Mouse (Mus musculus): ENCODE data around the gene Ckap5. TPM values are rescaled to one million over a fixed set of nuclear protein-coding genes. Genes with fewer than 3 reads are reported as not detected.
"Not testable (repeated sequence)": the region's sequence is repeated elsewhere in the genome, so short reads cannot be mapped to it uniquely, and the experiment has no call there.

Ckap5 gene
- polyA plus RNA-seq, 1 experiment from 2014 or later: 127 TPM

- Histone ChIP-seq H3K27me3 (ENCODE audit: low read depth, poor library complexity, severe bottlenecking) (no peaks in the 10 kb centered on the region), H3K27ac (0 out of 2 replicates have a peak overlapping the region, but pooled peaks have one; percentile 2), H3K4me1 (peaks cover 10% of the 10 kb centered on the region), H3K9me3 (replicated peaks) (no peaks in the 10 kb centered on the region), H3K4me3 (peak overlapping the region; percentile 36), H3K36me3 (peaks cover 17% of the 10 kb centered on the region)
- DNase-seq (ENCODE audit: low spot score): peak; percentile 73
- 6% methylated on average over 17 of the region's 17 CpGs for WGBS
Observed at GRCm38 (mm10) chr2:91537588-91538205, 11.1 kb downstream of the Ckap5 start.

- DNase-seq (ENCODE audit: low spot score): no peak
- H3K4me3 ChIP-seq: no peak overlapping the region
- H3K27ac ChIP-seq: no peak overlapping the region
- H3K9me3 ChIP-seq (replicated peaks): no peaks in the 10 kb centered on the region
- no peaks in the 10 kb centered on the region for H3K27me3 ChIP-seq (ENCODE audit: low read depth, poor library complexity, severe bottlenecking)
- no peaks in the 10 kb centered on the region for H3K4me1 ChIP-seq
- 95% methylated on average over 2 of the region's 2 CpGs for WGBS
- H3K36me3 ChIP-seq: peaks cover 100% of the 10 kb centered on the region
Observed at GRCm38 (mm10) chr2:91568125-91568524, 41.6 kb downstream of the Ckap5 start.

DNA sequence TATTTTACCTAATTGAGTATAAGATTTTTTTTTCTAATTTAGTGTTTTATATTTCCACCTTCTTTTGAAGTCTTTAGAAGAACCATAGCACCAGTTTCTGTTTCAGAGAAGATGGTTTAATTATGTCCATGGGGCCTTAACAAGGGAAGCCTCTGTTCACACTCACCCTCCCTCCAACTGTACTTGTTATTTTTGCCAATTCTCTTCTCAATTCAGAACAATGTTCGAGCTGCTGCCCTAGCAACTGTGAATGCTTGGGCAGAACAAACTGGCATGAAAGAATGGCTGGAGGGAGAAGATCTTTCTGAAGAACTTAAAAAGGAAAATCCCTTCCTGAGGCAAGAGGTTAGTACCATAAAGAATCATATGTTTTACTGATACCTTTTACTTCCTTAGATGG lies 54.3 kb downstream of the Ckap5 start:
- no peak overlapping the region for H3K4me3 ChIP-seq
- peaks cover 99% of the 10 kb centered on the region for H3K36me3 ChIP-seq
- H3K27ac ChIP-seq: no peak overlapping the region
- no peaks in the 10 kb centered on the region for H3K27me3 ChIP-seq (ENCODE audit: low read depth, poor library complexity, severe bottlenecking)
- H3K9me3 ChIP-seq (replicated peaks): no peaks in the 10 kb centered on the region
- DNase-seq (ENCODE audit: low spot score): no peak
- no peaks in the 10 kb centered on the region for H3K4me1 ChIP-seq
- WGBS: 96% methylated on average over 1 of the region's 1 CpGs

DNA sequence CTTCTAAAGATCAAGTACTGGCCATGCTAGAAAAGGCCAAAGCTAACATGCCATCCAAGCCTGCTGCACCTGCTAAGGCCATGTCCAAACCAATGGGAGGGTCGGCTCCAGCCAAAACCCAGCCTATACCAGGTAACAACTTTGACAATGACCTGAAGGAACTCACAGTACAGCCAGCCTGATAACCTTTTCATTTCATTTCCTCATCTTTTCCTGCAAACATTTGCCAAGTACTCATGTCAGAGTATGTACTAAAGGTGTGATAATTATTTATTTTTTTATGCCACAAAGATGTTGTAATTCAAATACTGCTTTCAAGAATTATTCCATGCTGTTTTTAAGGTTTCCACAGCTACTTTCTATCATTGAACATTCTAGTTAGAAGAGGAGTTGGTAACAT lies 59.7 kb downstream of the Ckap5 start:
- DNase-seq (ENCODE audit: low spot score): no peak
- 95% methylated on average over 1 of the region's 1 CpGs for WGBS
- Histone ChIP-seq H3K4me3 (no peak overlapping the region), H3K9me3 (replicated peaks) (no peaks in the 10 kb centered on the region), H3K27me3 (ENCODE audit: low read depth, poor library complexity, severe bottlenecking) (no peaks in the 10 kb centered on the region), H3K4me1 (no peaks in the 10 kb centered on the region), H3K27ac (no peak overlapping the region), H3K36me3 (peaks cover 99% of the 10 kb centered on the region)

GRCm38 (mm10) chr2:91600475-91600874 lies 73.9 kb downstream of the Ckap5 start:
- WGBS: 99% methylated on average over 4 of the region's 4 CpGs
- no peaks in the 10 kb centered on the region for H3K9me3 ChIP-seq (replicated peaks)
- no peak overlapping the region for H3K4me3 ChIP-seq
- H3K27me3 ChIP-seq (ENCODE audit: low read depth, poor library complexity, severe bottlenecking): no peaks in the 10 kb centered on the region
- no peak overlapping the region for H3K27ac ChIP-seq
- peaks cover 98% of the 10 kb centered on the region for H3K36me3 ChIP-seq
- H3K4me1 ChIP-seq: no peaks in the 10 kb centered on the region
- no peak for DNase-seq (ENCODE audit: low spot score)

DNA sequence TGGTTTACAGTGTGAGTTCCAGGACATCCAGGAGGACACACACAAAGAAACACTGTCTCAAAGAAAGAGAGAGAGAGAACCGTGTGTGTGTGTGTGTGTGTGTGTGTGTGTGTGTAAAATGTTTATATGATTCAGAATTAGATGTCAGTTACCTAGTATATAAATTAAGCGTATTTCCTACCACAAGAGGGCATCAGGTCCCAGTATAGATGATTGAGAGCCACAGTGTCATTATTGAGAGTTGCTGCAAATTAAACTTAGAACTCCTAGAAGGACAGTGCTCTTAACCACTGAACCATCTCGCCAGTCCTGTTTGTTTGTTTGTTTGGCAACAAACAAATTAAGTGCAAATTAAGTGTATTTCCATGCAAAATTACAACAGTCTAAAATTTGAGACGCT lies 75.8 kb downstream of the Ckap5 start:
- Histone ChIP-seq H3K4me3 (no peak overlapping the region), H3K27me3 (ENCODE audit: low read depth, poor library complexity, severe bottlenecking) (no peaks in the 10 kb centered on the region), H3K9me3 (replicated peaks) (no peaks in the 10 kb centered on the region), H3K36me3 (peaks cover 96% of the 10 kb centered on the region), H3K4me1 (no peaks in the 10 kb centered on the region), H3K27ac (no peak overlapping the region)
- DNase-seq (ENCODE audit: low spot score): no peak
- 88% methylated on average over 4 of the region's 4 CpGs for WGBS

DNA sequence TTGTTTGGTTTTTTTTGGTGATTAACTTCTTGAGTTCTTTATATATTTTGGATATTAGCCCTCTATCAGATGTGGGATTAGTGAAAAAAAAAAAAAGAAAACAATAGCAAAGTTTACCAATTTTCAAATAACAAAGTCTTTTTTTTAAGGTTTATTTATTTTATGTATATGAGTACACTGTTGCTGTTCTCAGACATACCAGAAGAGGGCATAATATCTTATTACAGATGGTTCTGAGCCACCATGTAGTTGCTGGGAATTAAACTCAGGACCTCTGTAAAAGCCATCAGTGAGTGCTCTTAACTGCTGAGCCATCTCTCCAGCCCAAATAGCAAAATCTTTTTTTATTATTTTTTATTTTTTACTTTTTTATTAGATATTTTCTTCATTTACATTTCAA lies 82.8 kb downstream of the Ckap5 start:
- H3K27ac ChIP-seq; H3K4me3 ChIP-seq; H3K9me3 ChIP-seq (replicated peaks); H3K4me1 ChIP-seq; DNase-seq (ENCODE audit: low spot score); H3K27me3 ChIP-seq (ENCODE audit: low read depth, poor library complexity, severe bottlenecking): not testable (repeated sequence)
- peaks cover 91% of the 10 kb centered on the region for H3K36me3 ChIP-seq

- no peaks in the 10 kb centered on the region for H3K4me1 ChIP-seq
- H3K9me3 ChIP-seq (replicated peaks): no peaks in the 10 kb centered on the region
- H3K36me3 ChIP-seq: peaks cover 69% of the 10 kb centered on the region
- 94% methylated on average over 5 of the region's 5 CpGs for WGBS
- no peak overlapping the region for H3K4me3 ChIP-seq
- DNase-seq (ENCODE audit: low spot score): no peak
- no peaks in the 10 kb centered on the region for H3K27me3 ChIP-seq (ENCODE audit: low read depth, poor library complexity, severe bottlenecking)
- H3K27ac ChIP-seq: no peak overlapping the region
Observed at GRCm38 (mm10) chr2:91622356-91622755, 95.8 kb downstream of the Ckap5 start.

DNA sequence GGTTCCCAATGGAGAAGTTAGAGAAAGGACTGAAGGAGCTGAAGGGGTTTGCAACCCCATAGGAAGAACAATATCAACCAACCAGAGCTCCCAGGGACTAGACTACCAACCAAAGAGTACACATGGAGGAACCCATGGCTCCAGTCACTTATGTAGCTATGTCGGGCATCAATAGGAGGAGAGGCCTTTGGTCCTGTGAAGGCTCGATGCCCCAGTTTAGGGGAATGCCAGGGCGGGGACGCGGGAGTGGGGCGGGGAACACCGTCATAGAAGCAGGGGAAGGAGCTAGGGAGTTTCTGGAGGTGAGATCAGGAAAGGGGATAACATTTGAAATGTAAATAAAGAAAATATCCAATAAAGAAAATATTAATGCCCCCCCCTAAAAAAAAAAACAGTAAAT lies 96.8 kb downstream of the Ckap5 start:
- 93% methylated on average over 7 of the region's 7 CpGs for WGBS
- peaks cover 59% of the 10 kb centered on the region for H3K36me3 ChIP-seq
- not testable (repeated sequence) for H3K9me3 ChIP-seq (replicated peaks); H3K4me3 ChIP-seq; H3K27ac ChIP-seq; H3K27me3 ChIP-seq (ENCODE audit: low read depth, poor library complexity, severe bottlenecking); H3K4me1 ChIP-seq; DNase-seq (ENCODE audit: low spot score)

DNA sequence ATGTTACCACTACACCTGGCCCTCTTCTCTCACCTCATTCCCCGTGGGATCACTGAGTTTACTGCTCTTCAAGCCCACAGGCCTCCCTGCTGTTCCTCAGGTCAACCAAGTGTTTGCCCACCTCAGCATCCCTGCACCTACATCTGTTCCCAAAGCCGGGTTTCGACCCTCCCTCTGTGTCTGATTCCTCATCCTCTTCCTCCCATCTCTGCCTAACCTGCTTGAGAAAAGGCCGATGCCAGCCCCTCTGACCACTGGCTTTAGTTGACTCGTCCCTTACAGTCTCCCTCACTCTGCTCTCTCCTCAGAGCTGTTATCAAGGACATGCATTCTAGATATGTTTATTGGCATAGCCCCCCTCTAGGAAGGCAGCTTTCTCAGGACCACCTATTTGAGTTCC lies 100.9 kb downstream of the Ckap5 start:
- H3K4me1 ChIP-seq: no peaks in the 10 kb centered on the region
- H3K9me3 ChIP-seq (replicated peaks): no peaks in the 10 kb centered on the region
- H3K4me3 ChIP-seq: no peak overlapping the region
- peaks cover 18% of the 10 kb centered on the region for H3K36me3 ChIP-seq
- WGBS: 81% methylated on average over 5 of the region's 5 CpGs
- no peaks in the 10 kb centered on the region for H3K27me3 ChIP-seq (ENCODE audit: low read depth, poor library complexity, severe bottlenecking)
- DNase-seq (ENCODE audit: low spot score): no peak
- H3K27ac ChIP-seq: no peak overlapping the region

- Histone ChIP-seq H3K4me1 (no peaks in the 10 kb centered on the region), H3K9me3 (replicated peaks) (no peaks in the 10 kb centered on the region), H3K4me3 (no peak overlapping the region), H3K36me3 (peaks cover 11% of the 10 kb centered on the region), H3K27ac (no peak overlapping the region), H3K27me3 (ENCODE audit: low read depth, poor library complexity, severe bottlenecking) (no peaks in the 10 kb centered on the region)
- no peak for DNase-seq (ENCODE audit: low spot score)
- WGBS: 87% methylated on average over 8 of the region's 8 CpGs
Observed at GRCm38 (mm10) chr2:91628171-91628570, 101.6 kb downstream of the Ckap5 start.

DNA sequence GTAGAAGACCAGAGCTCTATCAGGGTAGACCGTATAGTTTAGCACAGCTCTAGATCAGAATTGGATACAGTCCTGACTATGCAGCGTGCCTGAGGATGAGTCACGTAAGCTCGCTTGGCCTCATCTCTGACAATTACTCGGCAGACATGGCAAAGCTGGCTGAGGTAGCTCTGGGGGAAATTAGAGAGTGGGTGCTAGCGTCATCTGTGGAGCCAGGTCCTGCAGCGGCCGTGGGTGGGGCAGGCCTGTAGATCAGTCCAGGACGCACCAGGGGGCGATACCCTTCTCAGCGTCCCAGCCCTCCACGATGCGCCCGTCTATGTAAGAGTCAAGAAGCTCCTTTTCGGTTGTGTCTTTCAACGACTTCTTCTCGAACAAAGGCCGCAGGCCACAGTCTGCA lies 103.1 kb downstream of the Ckap5 start:
- Histone ChIP-seq H3K9me3 (replicated peaks) (no peaks in the 10 kb centered on the region), H3K27ac (no peak overlapping the region), H3K27me3 (ENCODE audit: low read depth, poor library complexity, severe bottlenecking) (no peaks in the 10 kb centered on the region), H3K4me1 (no peaks in the 10 kb centered on the region), H3K36me3 (no peaks in the 10 kb centered on the region; the same call in 1 of the 2 replicates), H3K4me3 (no peak overlapping the region)
- 84% methylated on average over 18 of the region's 18 CpGs for WGBS
- no peak for DNase-seq (ENCODE audit: low spot score)

GRCm38 (mm10) chr2:91630384-91630783 lies 103.8 kb downstream of the Ckap5 start:
- Histone ChIP-seq H3K4me3 (no peak overlapping the region), H3K4me1 (no peaks in the 10 kb centered on the region), H3K27ac (no peak overlapping the region), H3K27me3 (ENCODE audit: low read depth, poor library complexity, severe bottlenecking) (no peaks in the 10 kb centered on the region), H3K9me3 (replicated peaks) (no peaks in the 10 kb centered on the region), H3K36me3 (no peaks in the 10 kb centered on the region)
- WGBS: 94% methylated on average over 12 of the region's 12 CpGs
- no peak for DNase-seq (ENCODE audit: low spot score)

GRCm38 (mm10) chr2:91631826-91632225 lies 105.3 kb downstream of the Ckap5 start:
- no peaks in the 10 kb centered on the region for H3K9me3 ChIP-seq (replicated peaks)
- H3K36me3 ChIP-seq: no peaks in the 10 kb centered on the region
- no peak overlapping the region for H3K27ac ChIP-seq
- DNase-seq (ENCODE audit: low spot score): no peak
- H3K27me3 ChIP-seq (ENCODE audit: low read depth, poor library complexity, severe bottlenecking): no peaks in the 10 kb centered on the region
- no peak overlapping the region for H3K4me3 ChIP-seq
- no peaks in the 10 kb centered on the region for H3K4me1 ChIP-seq
- 87% methylated on average over 5 of the region's 5 CpGs for WGBS

All from limb, embryonic 10.5 days (tissue).